ENCODE assay signal across 13 mouse cellular contexts in the genomic region with DNA sequence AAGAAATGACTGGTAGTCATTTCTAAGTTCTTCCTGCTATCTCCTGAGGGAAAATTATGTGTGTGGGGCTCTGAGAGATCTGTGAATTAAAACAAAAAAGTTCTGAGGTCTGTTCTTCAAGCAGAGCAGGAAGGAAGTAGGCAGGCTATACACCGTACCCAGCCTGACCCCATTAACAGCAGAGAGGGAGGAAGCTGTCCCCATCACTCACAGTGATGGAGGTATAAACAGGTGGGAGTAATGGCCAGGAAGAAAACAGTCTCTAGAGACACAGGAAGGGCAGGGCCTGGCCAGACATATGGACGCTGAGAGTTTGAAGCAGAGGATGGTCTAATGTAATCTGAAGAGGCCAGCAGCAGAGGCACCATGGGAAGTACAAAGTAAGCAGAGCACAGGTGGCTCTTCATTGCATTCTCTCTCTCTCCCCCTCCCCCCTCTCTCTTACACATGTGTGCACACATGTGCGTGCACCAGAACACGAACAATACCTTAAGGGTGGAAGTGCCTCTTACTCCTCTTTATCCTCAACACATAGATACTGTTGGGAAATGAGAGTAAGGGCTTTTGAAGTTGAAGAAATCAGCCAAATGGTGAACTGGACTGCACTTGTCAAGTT.
"Had no signal": no experiment of that assay in that cellular context is flagged by ENCODE, and none has a peak within 500 bp of the region (broad histone marks: within the 10 kb centered on the region; RNA-seq: fewer than 3 reads in every experiment).

No protein-coding gene starts in this region.

- H3K9me3 ChIP-seq: intestine, embryonic 15.5 days; limb, embryonic 10.5 days; liver, embryonic 15.5 days; midbrain, embryonic 10.5 days had no signal

- H3K9ac ChIP-seq: intestine, embryonic 15.5 days; liver, embryonic 15.5 days had no signal

- H3K4me3 ChIP-seq: intestine, embryonic 15.5 days; layer of hippocampus, adult 2 months; left cerebral cortex, adult 2 months; limb, embryonic 10.5 days; liver, embryonic 15.5 days; midbrain, embryonic 10.5 days; myocyte had no signal

- H3K4me2 ChIP-seq: intestine, embryonic 15.5 days; liver, embryonic 11.5 days; liver, embryonic 15.5 days had no signal

- H3K27me3 ChIP-seq: intestine, embryonic 15.5 days; liver, embryonic 15.5 days had no signal

- H3K27ac ChIP-seq: intestine, embryonic 15.5 days; layer of hippocampus, adult 2 months; left cerebral cortex, adult 2 months; limb, embryonic 10.5 days; liver, embryonic 15.5 days; midbrain, embryonic 10.5 days had no signal

- H3K4me1 ChIP-seq: intestine, embryonic 15.5 days; liver, embryonic 15.5 days; midbrain, embryonic 10.5 days had no signal

- DNase-seq: kidney, adult 18-20 months; kidney, postnatal 10 days; kidney, postnatal 4 days; lung, postnatal 14 days; midbrain, embryonic 14.5 days had no signal

- H3K36me3 ChIP-seq: intestine, embryonic 15.5 days; limb, embryonic 10.5 days; liver, embryonic 15.5 days; midbrain, embryonic 10.5 days had no signal

- ATAC-seq: intestine, embryonic 15.5 days had no signal
